Mouse (Mus musculus) left cerebral cortex, postnatal 4 days (tissue): ENCODE measurements around the gene Rbm34. TPM values are rescaled to one million over a fixed set of nuclear protein-coding genes. Genes with fewer than 3 reads are reported as not detected.

ENCODE experiments used
- total RNA-seq, 2 experiments: library from RNA; stranded (reverse); gene quantifications; 2 replicates each; pipeline ENCODE4 v1.2.3; 2021

Gene Rbm34
- total RNA-seq, 2 experiments from 2014 or later, result 18.8 to 19.5 TPM

Other genes starting within 250 kb of the Rbm34 start
- 100 to 1,000 TPM; 134 to 136 TPM for gene Tomm20, start 25.2 kb downstream of the Rbm34 start, total RNA-seq
- gene Pard3, start 92.8 kb upstream of the Rbm34 start, total RNA-seq, result 10 to 100 TPM; 25.5 to 27.0 TPM